Mouse (Mus musculus) right cerebral cortex, postnatal 25 days (tissue): Measurements from ENCODE around the gene Nek6.

Experiments used
- DNase-seq: peaks from one replicate; pipeline ENCODE4 v3.0.0; 2022

The Nek6 gene

GRCm38 (mm10) chr2:38511487-38512307 lies at the start of gene Nek6:
Gene Nek6, plus strand, starts transcription at chr2:38511643.
- DNase-seq: peak; percentile 80

- DNase-seq: no peak
These were observed 49.1 kb upstream of the Nek6 start for GRCm38 (mm10) chr2:38462323-38462722.

GRCm38 (mm10) chr2:38468845-38469244 lies 42.6 kb upstream of the Nek6 start:
- DNase-seq: no peak

DNA sequence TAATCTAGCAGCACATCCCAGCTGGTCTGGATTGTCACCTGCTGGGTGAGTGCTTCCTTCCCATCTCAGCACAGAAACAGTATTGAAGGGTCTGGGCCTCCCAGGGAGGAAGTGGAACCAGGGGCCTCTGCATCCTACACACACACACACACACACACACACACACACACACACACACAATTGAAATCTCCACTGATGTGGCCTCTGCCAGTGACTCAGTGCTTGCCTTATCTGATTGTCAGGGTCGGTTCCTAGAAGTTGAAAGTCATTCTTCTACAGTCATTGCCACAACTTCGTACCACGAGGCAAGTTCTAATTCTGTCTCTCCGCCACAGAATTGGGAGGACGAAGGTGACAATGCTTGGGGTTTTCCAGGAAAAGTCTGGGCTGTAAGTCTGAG lies 39.7 kb upstream of the Nek6 start:
- no peak for DNase-seq

GRCm38 (mm10) chr2:38472829-38473228 lies 38.6 kb upstream of the Nek6 start:
- no peak for DNase-seq

GRCm38 (mm10) chr2:38476871-38477496 lies 34.5 kb upstream of the Nek6 start:
- DNase-seq: no peak

DNA sequence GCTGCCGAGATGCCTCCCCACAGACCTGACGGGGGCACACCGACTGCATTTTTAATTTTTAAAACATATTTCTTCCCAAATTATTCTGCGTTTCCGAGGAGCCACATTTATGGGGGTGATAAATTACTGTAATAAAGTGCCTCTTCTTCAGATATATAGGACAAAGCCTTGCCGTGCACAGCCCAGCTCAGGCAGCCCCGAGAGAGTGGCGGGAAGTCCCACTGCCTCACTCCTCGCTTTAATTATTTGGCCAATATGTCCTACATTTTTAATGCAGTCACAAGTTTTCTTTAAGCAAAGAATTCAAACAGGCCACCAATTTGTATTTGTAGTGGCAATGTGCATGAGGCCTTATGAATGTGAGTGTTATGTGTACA lies 34.0 kb upstream of the Nek6 start:
- no peak for DNase-seq

DNA sequence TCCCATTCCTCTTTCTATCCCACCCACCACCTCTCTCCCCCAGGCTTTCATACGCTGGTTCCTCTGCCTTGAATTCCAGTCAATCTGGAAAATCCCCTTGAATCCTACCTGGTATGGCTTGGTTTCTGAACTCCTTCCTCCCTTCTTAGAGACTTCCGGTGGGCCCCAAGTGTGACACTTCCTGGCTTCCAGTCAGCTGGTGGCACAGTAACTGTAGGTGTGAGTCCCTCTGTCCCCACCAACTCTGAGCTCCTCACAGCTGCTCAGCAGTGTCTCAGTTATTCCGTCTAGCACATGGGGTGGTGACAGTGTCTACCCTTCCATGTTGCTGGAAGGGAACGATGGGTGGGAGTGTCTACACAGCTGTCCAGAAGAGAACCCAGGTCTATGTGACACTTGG lies 32.8 kb upstream of the Nek6 start:
- no peak for DNase-seq

DNA sequence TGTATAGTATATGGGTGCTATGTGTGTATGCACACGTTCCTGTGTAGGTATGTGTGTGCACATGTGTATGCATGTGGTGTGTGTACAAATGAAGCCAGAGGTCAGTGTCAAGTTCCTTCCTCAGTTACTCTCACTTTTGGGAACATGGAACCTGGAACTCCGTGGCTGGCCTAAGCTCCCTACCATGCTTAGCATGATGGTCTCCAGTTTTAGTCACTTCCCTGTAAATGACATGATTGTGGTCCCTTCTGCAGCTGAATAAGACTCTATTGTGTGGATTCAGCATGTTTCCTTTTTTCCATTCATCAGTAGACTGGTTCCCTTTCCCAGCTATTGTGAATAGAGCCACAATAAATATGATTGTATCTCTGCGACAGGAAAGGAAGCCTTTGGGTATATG lies 31.9 kb upstream of the Nek6 start:
- DNase-seq: no peak

DNA sequence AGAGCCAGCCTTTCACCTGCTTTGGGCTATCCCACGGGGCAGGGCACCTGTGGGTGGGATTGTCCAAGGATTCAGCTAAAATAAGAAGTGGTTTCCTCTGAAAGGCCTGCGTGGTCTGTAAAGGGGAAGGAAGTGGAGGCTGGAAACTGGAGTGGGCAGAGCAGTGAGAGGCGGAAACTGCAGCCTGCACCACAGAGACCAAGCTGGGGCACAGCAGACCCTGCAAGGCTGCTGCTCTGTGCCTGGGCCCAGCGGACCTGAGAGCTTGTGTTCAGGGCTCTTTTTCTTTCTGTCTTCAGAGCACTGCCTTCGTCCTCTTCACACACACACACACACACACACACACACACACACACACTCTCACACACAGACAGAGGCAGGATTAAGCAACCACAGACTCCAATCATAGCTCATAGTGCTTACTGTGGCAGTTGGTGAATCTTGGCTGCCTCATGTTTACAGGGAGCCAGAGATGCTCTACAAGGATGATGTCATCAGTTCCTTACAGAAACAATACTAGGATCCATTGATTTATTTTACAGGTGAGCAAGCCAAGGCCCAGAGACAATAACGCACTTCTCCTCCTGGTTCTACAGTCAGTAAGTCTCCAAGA lies 30.2 kb upstream of the Nek6 start:
- DNase-seq: no peak

DNA sequence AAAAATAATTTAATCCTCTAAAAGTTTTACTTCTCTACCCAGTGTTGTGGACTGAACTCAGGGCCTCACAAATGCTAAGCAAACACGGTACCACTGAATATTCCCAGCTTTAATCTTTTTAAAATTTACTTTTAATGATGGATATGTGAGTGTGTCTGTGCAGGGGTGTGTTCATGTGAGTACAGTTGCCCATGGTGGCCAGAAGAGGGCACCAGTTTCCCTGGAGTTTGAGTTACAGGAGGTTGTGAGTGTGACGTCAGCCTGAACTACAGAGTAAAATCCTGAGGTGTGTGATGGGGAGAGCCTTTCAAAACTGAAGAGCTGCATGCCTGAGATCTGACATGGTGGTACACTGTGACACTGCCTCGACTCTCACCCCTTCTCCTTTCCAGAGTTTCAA lies 29.3 kb upstream of the Nek6 start:
- no peak for DNase-seq

DNA sequence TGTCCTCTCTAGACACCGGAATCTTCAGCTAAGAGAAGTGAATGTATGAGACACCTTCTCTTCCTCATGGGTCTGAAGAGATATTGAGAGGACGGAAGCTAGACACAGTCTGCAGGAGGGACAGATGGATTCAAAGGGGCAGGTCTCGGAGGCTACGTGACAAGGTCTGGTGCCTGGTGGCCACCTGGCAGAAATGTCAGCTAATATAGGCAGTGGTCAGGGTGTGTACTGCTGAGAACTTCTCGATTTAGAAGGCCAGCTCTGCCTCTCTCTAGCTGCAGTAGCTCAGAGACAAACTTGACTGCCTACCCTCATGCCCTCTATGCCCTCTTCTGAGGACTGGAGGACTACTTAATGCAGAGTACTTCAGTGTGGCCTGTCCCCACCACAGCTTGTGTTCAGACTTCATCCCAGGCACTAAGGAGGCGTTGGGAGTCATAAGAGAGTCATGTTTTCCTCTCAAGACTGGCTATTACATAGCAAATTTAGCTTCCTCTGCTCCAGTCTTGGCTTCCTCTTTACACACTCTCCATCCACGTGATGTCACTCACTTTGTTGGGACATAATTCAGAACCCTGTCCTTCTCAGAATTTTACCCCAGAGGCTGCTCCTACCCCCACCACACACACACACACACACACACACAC lies 28.3 kb upstream of the Nek6 start:
- DNase-seq: no peak

GRCm38 (mm10) chr2:38484556-38484955 lies 26.9 kb upstream of the Nek6 start:
- no peak for DNase-seq

DNA sequence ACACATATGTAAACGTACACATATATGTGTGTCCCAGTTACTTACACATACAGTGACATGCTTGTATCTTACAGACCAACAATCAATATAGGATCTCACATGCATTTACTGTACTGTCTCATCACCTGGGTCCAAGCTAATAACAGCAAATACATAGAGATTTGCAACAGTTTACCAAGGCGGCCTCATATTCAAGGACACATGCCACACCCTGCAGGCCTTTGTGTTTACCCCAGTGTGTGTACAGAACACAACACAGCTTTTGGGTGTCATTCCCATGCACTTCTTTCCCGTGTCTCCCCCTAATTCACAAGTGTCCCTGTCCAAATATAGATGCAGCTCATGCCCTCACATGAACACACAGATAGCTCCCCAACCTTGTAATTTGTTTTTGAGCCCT lies 26.0 kb upstream of the Nek6 start:
- no peak for DNase-seq

DNA sequence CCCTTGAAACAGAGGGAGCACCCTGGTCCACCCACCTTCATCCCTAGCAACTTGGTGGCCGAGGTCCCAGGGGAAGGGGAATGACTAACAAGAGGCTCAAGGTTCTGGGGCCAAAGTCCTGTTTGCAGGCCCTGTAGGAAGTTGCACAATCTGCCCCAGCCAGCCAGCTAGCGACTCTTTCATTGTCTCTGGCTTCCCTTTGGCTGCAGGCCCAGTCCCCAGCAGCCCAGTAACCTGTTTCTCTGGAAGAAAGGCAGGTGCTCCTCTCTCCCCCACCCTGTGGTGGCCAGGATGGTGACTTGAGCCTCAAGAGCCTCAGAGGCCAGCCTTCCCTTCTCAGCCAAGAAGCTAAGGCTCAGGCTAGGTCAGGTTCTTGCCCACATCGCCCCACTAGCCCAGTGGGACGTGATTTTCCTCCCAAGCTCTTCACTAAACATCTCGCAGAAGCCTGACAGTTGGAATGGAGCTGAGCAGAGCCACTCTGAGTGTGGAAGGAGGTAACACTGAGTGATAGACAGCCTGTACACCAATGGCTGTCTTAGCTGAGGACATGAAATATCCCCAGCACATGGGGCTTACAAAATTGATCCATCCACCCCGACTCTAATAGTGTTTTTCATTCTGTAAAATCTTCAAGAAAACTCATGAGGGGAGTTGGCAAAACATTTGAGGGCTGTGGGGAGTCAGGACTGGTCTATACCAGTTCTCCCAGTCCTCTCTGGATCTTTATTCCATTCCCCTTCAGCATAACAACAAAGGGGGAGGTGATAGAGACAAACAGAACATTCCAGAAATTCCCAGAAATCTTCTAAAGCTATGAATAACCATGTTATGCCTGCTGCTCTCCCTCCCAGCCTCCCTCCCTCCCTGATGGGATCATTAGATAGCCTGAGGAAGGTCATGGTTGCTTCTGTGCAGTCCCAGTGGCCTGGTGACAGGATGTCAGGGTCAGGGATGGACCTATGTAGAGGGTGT lies 25.2 kb upstream of the Nek6 start:
- no peak for DNase-seq

- no peak for DNase-seq
These were observed 13.8 kb upstream of the Nek6 start for GRCm38 (mm10) chr2:38497594-38497993.

DNA sequence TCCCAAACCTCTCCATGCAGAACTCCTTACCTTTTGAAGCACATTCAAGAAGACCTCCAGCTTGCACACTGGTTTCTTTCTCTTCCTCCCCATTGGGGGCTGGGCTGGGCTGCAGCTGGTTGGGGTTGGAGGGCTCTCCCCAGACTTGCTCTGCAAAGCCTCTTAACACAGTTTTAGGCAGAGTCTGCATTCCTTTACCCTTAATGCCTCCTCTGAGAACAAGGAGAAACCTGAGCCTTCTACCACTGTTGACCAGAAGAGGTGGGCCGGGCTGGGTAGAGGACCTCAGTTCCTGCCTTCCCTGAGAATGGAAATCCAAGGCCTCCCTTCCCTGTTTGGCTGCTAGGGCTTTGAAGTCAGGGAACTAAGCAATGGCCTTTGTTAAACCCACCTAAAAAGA lies 9.8 kb upstream of the Nek6 start:
- DNase-seq: no peak

GRCm38 (mm10) chr2:38502123-38502522 lies 9.3 kb upstream of the Nek6 start:
- DNase-seq: no peak

DNA sequence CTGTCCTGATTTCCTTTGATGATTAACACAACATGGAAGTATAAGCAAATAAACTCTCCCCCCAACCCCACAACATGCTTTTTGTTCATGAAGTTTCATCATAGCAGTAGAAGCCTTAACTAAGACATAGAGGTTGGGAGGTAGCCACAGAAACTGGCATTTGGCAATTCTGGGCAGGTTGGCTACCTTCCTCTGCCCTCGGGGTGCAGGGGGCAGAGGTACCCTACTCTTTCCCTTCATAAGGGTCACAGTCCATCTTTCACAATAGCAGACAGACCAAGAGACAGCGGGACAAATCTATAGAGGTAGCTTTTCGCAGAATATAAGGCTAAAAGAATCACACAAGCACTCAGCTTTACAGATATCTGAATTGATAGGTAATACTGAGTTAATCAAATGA lies 8.7 kb upstream of the Nek6 start:
- no peak for DNase-seq

DNA sequence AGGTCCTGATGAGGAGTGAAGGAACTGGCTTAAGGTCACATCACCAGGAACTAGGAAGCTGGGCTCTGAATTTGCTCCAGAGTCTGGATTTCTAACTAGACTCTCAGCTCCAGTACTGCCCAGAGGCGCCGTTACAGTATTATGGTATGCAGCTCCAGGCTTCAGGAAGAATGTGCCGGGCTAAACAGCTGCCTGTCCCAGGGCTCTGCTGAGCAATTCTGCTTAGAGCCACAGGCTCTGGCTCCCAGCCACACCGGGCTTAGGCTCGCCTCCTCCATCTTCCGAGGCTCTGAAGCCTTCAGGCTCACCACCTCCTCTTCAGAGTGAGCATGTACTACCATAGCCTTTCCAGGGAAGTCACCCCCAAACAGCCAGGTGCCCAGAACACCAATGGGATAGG lies 7.1 kb upstream of the Nek6 start:
- DNase-seq: peak; percentile 18

GRCm38 (mm10) chr2:38507181-38507580 lies 4.3 kb upstream of the Nek6 start:
- no peak for DNase-seq

DNA sequence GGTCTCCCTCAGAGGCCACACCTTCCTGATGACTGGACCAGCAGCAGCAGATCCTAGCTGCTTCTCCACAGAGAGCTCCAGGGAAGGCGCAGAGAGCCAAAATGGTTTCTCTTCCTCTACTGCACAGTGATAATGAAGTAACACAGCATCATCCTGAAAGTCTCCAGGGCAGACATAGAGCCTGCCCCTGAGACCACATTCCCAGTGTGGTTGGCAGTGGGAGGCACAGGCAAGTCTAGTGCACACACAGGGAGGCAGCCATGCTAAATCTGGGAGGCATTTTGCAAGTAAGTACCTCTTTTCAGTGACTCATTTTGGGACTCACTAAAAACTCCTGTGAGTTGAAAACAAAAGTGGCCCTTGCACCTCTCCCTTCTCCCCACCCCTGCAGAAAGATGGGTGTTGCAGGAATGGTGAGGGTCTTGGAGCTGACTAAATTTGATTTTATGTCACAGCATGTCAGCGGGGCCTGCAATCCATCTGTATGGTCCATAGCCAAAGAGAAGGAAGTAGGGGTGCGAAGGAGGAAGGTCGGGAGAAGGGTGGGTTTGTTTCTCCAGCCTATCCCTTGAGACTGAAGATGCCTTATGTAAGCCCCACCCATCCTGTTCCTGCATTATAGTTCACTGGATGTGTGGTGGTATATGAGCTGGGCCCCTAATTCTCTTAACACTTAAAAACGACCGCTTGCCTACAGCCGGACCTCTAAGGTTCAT lies 2.3 kb upstream of the Nek6 start:
- DNase-seq: no peak
